Mouse (Mus musculus) CH12.LX (cell line): ENCODE measurements around the gene Mmd. TPM values are rescaled to one million over a fixed set of nuclear protein-coding genes. Genes with fewer than 3 reads are reported as not detected.

Experiments used
- DNase-seq: peaks from one replicate; pipeline ENCODE4 v3.0.0-alpha.2; 2013; ENCODE audit errors: extremely low read depth
- H3K27ac ChIP-seq: 2 replicates; pipeline ENCODE4 v1.5.1; 2012; ENCODE audit warnings: low read depth, mild to moderate bottlenecking, control low read depth, moderate library complexity; ENCODE audit not compliant: insufficient read depth
- H3K27me3 ChIP-seq: replicated peaks from 2 replicates; pipeline ENCODE3; 2012; ENCODE audit warnings: inconsistent platforms
- H3K36me3 ChIP-seq, 2 experiments: replicated peaks in 1 of 2; 2 replicates each; pipeline versions ENCODE3 to v1.6.1; 2012; ENCODE audit warnings: inconsistent platforms in 1 of 2, low read length in 1 of 2, mild to moderate bottlenecking in 1 of 2, mixed read lengths in 1 of 2, moderate library complexity in 1 of 2; ENCODE audit not compliant: control insufficient read depth in 1 of 2, insufficient read depth in 1 of 2
- H3K4me1 ChIP-seq, 2 experiments: 2 replicates each; pipeline ENCODE4 v1.6.1; 2012; ENCODE audit warnings: inconsistent platforms in 1 of 2, moderate library complexity in 1 of 2; ENCODE audit not compliant: insufficient read depth in 2 of 2, control insufficient read depth in 1 of 2
- H3K4me2 ChIP-seq: 2 replicates; pipeline ENCODE4 v1.6.1; 2012; ENCODE audit warnings: low read depth, mild to moderate bottlenecking, control low read depth; ENCODE audit not compliant: poor library complexity, insufficient read depth, severe bottlenecking
- H3K4me3 ChIP-seq, 3 experiments: fragments of 150-350 bp in 1 of 3; sonication (generic) in 1 of 3; replicated peaks in 1 of 3; 2 replicates each; pipeline versions ENCODE3 to v1.5.1; 2011 to 2012; ENCODE audit warnings: low read depth in 2 of 3, low read length in 2 of 3, mild to moderate bottlenecking in 2 of 3, moderate library complexity in 2 of 3, control low read depth in 1 of 3, improper control_type of control experiment in 1 of 3, inconsistent platforms in 1 of 3, mixed read lengths in 1 of 3; ENCODE audit not compliant: poor library complexity in 1 of 3
- H3K79me2 ChIP-seq: replicated peaks from 2 replicates; pipeline ENCODE4 v1.6.1; 2012; ENCODE audit warnings: mild to moderate bottlenecking, moderate library complexity; ENCODE audit not compliant: control insufficient read depth, poor library complexity, insufficient read depth, severe bottlenecking; ENCODE audit errors: extremely low read depth
- H3K9ac ChIP-seq: 2 replicates; pipeline ENCODE4 v1.6.1; 2012; ENCODE audit warnings: low read depth, mild to moderate bottlenecking, control low read depth, moderate library complexity; ENCODE audit not compliant: insufficient read depth
- H3K9me3 ChIP-seq: replicated peaks from 2 replicates; pipeline ENCODE3; 2012; ENCODE audit warnings: low read length, inconsistent platforms, mixed read lengths
- ELF1 ChIP-seq: IDR thresholded peaks from 2 replicates; pipeline ENCODE4 v1.6.1; 2014; ENCODE audit warnings: low read depth, mild to moderate bottlenecking, inconsistent platforms, low read length, improper control_type of control experiment
- MAFK ChIP-seq: IDR thresholded peaks from 2 replicates; pipeline ENCODE4 v1.6.1; 2011; ENCODE audit warnings: low read length, improper control_type of control experiment; ENCODE audit not compliant: insufficient replicate concordance
- NELFE ChIP-seq: IDR thresholded peaks from 2 replicates; pipeline ENCODE4 v1.6.1; 2011; ENCODE audit warnings: low read depth, low read length, improper control_type of control experiment
- NRF1 ChIP-seq: IDR thresholded peaks from 2 replicates; pipeline ENCODE4 v1.6.1; 2014; ENCODE audit warnings: low read depth, mild to moderate bottlenecking, inconsistent platforms, low read length, improper control_type of control experiment, moderate library complexity
- POLR2AphosphoS2 ChIP-seq: IDR thresholded peaks from 2 replicates; pipeline ENCODE4 v1.6.1; 2011; ENCODE audit warnings: low read depth, low read length, improper control_type of control experiment
- SIN3A ChIP-seq: IDR thresholded peaks from 2 replicates; pipeline ENCODE4 v1.6.1; 2012; ENCODE audit warnings: low read length, improper control_type of control experiment, inconsistent platforms
- ZNF384 ChIP-seq: IDR thresholded peaks from 2 replicates; pipeline ENCODE4 v1.6.1; 2012; ENCODE audit warnings: low read depth, low read length, improper control_type of control experiment, inconsistent platforms
- dilution Hi-C: fragments of 300-500 bp; cut with MboI; formaldehyde crosslinking; loops from 2 replicates; pipeline ENCODE4 v1.14.3; 2020; ENCODE audit warnings: low sequenced_read_pairs; ENCODE audit not compliant: extremely low pct_unique_long_range_greater_than_20kb, extremely low pct_ligation_motif_present
- in situ Hi-C: fragments of 300-500 bp; cut with MboI; formaldehyde crosslinking; loops from 3 replicates; pipeline ENCODE4 v1.14.3; 2019; ENCODE audit warnings: low sequenced_read_pairs, low pct_ligation_motif_present, low pct_unique_long_range_greater_than_20kb, mixed read lengths
- polyA plus RNA-seq: library from polyadenylated mRNA; unstranded; fragments of >175 nt; gene quantifications from 2 replicates; pipeline ENCODE4 v1.2.1, GENCODE M21; 2012; ENCODE audit warnings: low read depth; ENCODE audit not compliant: insufficient read length
- total RNA-seq, 2 experiments: library from RNA; depleted of rRNA; stranded (reverse); fragments of 300-350 nt in 1 of 2; fragments of >200 nt in 1 of 2; gene quantifications; 2 replicates each; pipeline ENCODE4 v1.2.3; 2012 to 2014

Gene Mmd
- total and polyA plus RNA-seq, 3 experiments = 10.3 to 60.4 (median 39.8) TPM

GRCm38 (mm10) chr11:90227000-90227922 is 22.0 kb upstream of the Mmd start:
- peak; percentile 33 for DNase-seq
- peaks cover 14 to 28% of the 10 kb centered on the region in 2 experiments for H3K4me1 ChIP-seq
- H3K4me3 ChIP-seq = no peak overlapping the region
- H3K27me3 ChIP-seq = no peaks in the 10 kb centered on the region
- H3K79me2 ChIP-seq = no peaks in the 10 kb centered on the region
- H3K9me3 ChIP-seq = no peaks in the 10 kb centered on the region
- peak; percentile 62; the same call in 1 of the 2 replicates for TF ChIP-seq ELF1
- no peak for TF ChIP-seq SIN3A
- TF ChIP-seq ZNF384 = peak; percentile 58
- no peak for TF ChIP-seq NELFE
- H3K27ac ChIP-seq = no peak overlapping the region
- no peak overlapping the region for H3K4me2 ChIP-seq
- H3K36me3 ChIP-seq = no peaks in the 10 kb centered on the region
- dilution Hi-C loops = no loop called here
- in situ Hi-C loops = no loop called here
- no peak overlapping the region for H3K9ac ChIP-seq

GRCm38 (mm10) chr11:90228251-90228949 is 20.9 kb upstream of the Mmd start:
- Histone ChIP-seq H3K4me2 (no peak overlapping the region), H3K79me2 (no peaks in the 10 kb centered on the region), H3K4me1 (peaks cover 14 to 28% of the 10 kb centered on the region in 2 experiments), H3K9me3 (no peaks in the 10 kb centered on the region), H3K27ac (no peak overlapping the region), H3K36me3 (no peaks in the 10 kb centered on the region), H3K9ac (no peak overlapping the region), H3K4me3 (no peak overlapping the region), H3K27me3 (no peaks in the 10 kb centered on the region)
- in situ Hi-C loops (no loop called here), dilution Hi-C loops (no loop called here)
- no peak for DNase-seq
- TF ChIP-seq NRF1 (0 out of 2 replicates have a peak, but pooled peaks have one; percentile 13), POLR2AphosphoS2 (no peak)

GRCm38 (mm10) chr11:90229800-90230199 is 19.5 kb upstream of the Mmd start:
- Histone ChIP-seq H3K9ac (no peak overlapping the region), H3K9me3 (no peaks in the 10 kb centered on the region), H3K4me2 (no peak overlapping the region), H3K4me3 (no peak overlapping the region), H3K27ac (no peak overlapping the region), H3K79me2 (no peaks in the 10 kb centered on the region), H3K4me1 (peaks cover 12 to 23% of the 10 kb centered on the region in 2 experiments), H3K27me3 (no peaks in the 10 kb centered on the region), H3K36me3 (no peaks in the 10 kb centered on the region)
- in situ Hi-C loops = no loop called here
- DNase-seq = no peak
- dilution Hi-C loops = no loop called here
- TF ChIP-seq MAFK (peak; percentile 51; the same call in 1 of the 2 replicates), SIN3A (no peak)
